Mouse (Mus musculus) kidney, postnatal 10 days (tissue): Measurements from ENCODE around the gene Cers6.

ENCODE experiments used
- DNase-seq: peaks from one replicate; pipeline ENCODE4 v3.0.0; 2021; ENCODE audit warnings: mixed read lengths

The Cers6 gene

GRCm38 (mm10) chr2:68860904-68861685, at the start of gene Cers6:
Gene Cers6 (plus strand): TSS chr2:68861441.
- peak; percentile 99 for DNase-seq

- no peak for DNase-seq
Measured at GRCm38 (mm10) chr2:68814409-68814808, 46.8 kb upstream of the Cers6 start.

GRCm38 (mm10) chr2:68819040-68819439, 42.2 kb upstream of the Cers6 start:
- DNase-seq = no peak

GRCm38 (mm10) chr2:68822152-68822887, 38.9 kb upstream of the Cers6 start:
- DNase-seq = no peak

- DNase-seq = no peak
Measured at GRCm38 (mm10) chr2:68825326-68826020, 35.8 kb upstream of the Cers6 start.

GRCm38 (mm10) chr2:68843330-68843729, 17.9 kb upstream of the Cers6 start:
- no peak for DNase-seq

GRCm38 (mm10) chr2:68844530-68844929, 16.7 kb upstream of the Cers6 start:
- DNase-seq = peak; percentile 11

GRCm38 (mm10) chr2:68845002-68845740, 16.1 kb upstream of the Cers6 start:
- peak; percentile 57 for DNase-seq

GRCm38 (mm10) chr2:68860391-68860790, 850 bp upstream of the Cers6 start:
- no peak for DNase-seq

- peak; percentile 71 for DNase-seq
Measured at GRCm38 (mm10) chr2:68861721-68862463, 651 bp downstream of the Cers6 start.

- no peak for DNase-seq
Measured at GRCm38 (mm10) chr2:68862464-68863266, 1.4 kb downstream of the Cers6 start.

- no peak for DNase-seq
Measured at GRCm38 (mm10) chr2:68863561-68863960, 2.3 kb downstream of the Cers6 start.

- no peak for DNase-seq
Measured at GRCm38 (mm10) chr2:68864366-68864765, 3.1 kb downstream of the Cers6 start.

GRCm38 (mm10) chr2:68867148-68867547, 5.9 kb downstream of the Cers6 start:
- DNase-seq = no peak

- DNase-seq = no peak
Measured at GRCm38 (mm10) chr2:68870999-68871780, 9.9 kb downstream of the Cers6 start.

- DNase-seq = no peak
Measured at GRCm38 (mm10) chr2:68873086-68873485, 11.8 kb downstream of the Cers6 start.

GRCm38 (mm10) chr2:68873653-68874441, 12.6 kb downstream of the Cers6 start:
- no peak for DNase-seq

- DNase-seq = no peak
Measured at GRCm38 (mm10) chr2:68874575-68874974, 13.3 kb downstream of the Cers6 start.

GRCm38 (mm10) chr2:68879071-68879651, 17.9 kb downstream of the Cers6 start:
- DNase-seq = no peak
